Mouse (Mus musculus) heart, adult 2 months (tissue): Measurements from ENCODE around the gene Arel1.

ENCODE experiments used
- CTCF ChIP-seq: fragments of 200-600 bp; IDR thresholded peaks from 2 replicates; pipeline ENCODE4 v1.8.1; 2022; ENCODE audit warnings: antibody characterized with exemption, mild to moderate bottlenecking, moderate library complexity
- POLR2A ChIP-seq: fragments of 200-500 bp; IDR thresholded peaks from 2 replicates; pipeline ENCODE4 v1.6.1; 2011; ENCODE audit warnings: mild to moderate bottlenecking, low read depth, low read length, control low read depth; ENCODE audit not compliant: insufficient read depth

GRCm38 (mm10) chr12:84948584-84949285 is 22.0 kb downstream of the Arel1 start:
- TF ChIP-seq CTCF (no peak), POLR2A (no peak)
